Mouse (Mus musculus) naive thymus-derived CD4-positive, alpha-beta T cell, adult 2 months (primary cell): ENCODE results near the gene Scrt2.

Experiments
- DNase-seq: peaks from one replicate; pipeline ENCODE4 v3.0.0-alpha.2; 2011; ENCODE audit warnings: low read depth

Scrt2 gene

GRCm38 (mm10) chr2:152105318-152106224, 24.2 kb downstream of the Scrt2 start, which contains the start of gene Srxn1:
Gene Srxn1 (plus strand): TSS chr2:152105516.
- DNase-seq = peak; percentile 30

- no peak for DNase-seq
Measured at GRCm38 (mm10) chr2:152106225-152106595, 24.9 kb downstream of the Scrt2 start.

DNA sequence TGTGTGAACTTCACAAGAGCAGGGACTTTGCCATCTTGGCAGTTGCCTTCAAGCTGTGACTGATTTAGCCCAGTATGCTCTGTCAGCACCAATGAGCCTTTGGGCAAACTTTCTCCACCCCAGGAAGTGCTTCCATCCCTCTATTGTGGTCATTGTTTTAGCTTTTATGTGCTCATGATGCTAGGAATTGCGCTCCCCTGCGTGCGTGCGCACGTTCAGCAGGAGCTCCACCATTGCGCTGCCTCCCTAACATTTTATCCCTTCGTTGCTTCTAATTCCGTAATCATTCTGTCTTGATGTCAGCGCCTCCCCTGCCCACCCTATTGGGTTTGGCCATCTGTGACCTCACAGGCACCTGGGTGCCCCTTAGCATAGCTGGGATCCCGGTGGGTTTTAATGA, 25.3 kb downstream of the Scrt2 start:
- no peak for DNase-seq

- no peak for DNase-seq
Measured at GRCm38 (mm10) chr2:152108702-152109101, 27.4 kb downstream of the Scrt2 start.

DNA sequence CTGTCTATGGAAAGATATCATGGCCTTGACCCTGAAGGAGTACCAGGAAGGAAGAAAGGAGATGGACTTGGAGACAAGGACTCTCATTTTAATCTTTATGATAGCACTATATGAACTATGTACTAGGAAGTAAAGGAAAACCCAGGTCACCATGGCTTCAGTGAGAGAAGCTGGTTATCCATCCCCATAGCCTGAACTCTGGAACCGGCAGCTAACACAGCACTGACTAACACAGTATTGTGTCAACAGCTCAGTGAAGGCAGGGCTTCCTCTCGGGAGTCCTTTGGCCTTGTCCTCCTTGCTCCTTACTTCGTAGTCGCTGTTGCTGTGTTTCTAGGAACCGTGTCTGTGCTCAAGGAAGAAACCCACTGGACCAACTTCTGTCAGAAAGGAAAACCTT, 28.1 kb downstream of the Scrt2 start:
- no peak for DNase-seq

DNA sequence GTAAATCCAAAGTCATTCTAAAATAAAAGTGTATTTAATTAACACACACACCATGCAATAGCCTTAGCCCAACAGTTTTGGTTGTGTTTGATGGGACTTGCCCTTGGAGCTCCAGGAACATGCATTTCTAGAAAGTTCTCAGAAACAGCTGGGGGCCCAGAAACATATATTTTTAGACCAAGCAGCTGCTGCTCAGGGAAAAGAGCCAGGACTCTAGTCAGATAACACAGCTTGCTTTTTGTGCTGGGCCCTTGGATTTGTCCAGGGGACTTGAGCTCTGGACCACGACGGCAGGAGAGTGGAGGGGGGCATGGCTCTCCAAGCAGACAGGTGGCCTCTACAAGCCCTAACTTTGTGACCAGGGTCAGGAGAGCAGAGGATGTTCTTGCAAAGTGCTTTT, 30.0 kb downstream of the Scrt2 start:
- DNase-seq = no peak

GRCm38 (mm10) chr2:152111920-152112319, 30.6 kb downstream of the Scrt2 start:
- DNase-seq = peak; percentile 85

DNA sequence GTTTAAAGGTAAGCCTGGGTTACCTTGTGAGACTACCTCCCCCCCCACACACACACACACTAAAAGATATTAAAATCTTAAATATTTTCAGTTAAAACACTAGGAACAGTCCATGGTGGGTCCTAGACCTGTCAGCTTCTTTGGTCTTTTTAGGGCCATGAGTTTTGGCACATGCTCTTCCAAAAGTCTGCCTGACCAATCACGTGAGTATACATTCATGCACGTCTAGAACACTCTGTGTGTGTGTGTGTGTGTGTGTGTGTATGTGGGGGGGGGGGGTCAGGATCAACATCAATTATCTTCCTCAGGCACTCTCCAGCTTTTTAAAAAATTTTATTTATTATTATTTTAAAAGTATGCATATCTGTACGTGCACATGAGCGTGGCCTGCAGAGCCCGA, 31.2 kb downstream of the Scrt2 start:
- DNase-seq = no peak

DNA sequence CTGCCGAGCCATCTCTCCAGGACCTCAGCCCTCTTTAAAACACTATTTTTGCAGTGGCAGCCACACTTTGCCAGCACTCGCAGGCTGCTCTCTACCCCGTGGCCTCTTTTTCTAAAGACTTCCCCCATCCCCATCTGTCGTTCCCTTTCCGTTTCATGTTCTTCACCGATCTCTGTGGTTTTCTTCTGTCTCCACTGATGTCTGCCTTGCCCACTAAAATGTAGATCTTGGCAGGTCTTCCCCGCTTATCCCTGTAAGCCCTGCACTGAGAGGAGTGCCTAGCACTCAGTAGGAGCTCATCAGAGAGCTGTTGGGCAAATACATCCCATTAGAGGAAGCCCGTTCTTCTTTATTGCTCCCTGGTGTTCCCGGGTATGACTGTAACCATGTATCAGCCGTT, 31.6 kb downstream of the Scrt2 start:
- no peak for DNase-seq

DNA sequence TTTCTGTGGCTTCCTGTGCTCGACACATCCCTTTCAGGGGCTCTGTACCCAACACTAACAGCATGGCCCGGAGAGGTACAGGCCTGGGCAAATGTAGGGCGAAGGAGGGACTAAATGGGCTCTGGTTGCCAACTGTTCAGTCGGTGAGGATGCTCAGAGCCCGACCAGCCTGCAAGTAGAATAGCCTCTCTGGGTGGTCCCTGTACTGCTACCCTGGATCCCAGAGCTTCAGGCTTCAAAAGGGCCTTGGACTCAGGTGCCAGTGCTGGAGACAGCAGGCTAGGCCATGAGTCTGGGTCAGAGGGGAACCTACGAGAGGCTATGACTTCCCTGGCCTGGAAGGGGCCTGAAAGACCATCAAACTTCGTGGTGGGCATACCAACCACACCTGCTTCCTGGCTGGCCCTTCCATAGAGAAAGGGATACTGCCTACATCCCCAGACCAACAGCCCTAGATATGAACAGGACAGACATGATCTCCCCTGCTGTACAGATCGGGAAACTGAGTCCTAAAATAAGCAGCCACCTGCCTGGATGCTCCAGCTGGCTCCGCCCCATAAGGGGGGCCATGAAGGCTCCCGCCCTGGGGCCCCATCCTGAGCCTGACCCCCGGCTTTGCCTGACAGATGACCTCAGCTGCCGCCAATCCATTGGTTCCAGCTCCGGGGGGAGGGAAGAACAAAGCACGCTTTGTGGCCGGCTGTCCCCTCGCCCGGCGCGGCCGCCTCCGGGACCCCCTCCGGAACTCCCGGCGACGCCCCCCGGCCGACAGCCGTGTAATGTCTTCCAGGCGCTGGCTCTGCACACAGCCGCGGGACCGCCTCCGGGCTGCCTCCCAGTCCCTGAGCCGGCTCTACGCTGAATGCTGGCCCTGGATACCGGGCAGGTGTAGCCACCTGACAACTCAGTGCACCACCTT, 33.0 kb downstream of the Scrt2 start:
- no peak for DNase-seq

DNA sequence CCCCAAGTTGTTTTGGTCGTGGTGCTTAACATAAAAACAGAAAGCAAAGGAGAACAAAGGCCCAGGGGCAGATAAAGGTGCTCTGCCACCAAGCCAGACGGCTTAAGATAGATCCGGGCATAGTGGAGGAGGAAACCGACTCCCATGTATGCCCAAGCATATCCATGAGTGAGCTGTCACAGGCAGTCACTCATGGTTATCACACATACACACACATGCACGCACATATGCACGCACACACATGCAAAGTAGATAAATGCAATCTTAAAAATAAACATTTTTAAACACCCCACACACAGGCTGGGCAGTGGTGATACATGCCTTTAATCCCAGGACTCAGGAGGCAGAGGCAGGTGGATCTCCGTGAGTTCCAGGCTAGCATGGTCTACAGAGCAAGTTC, 36.4 kb downstream of the Scrt2 start:
- DNase-seq = no peak

DNA sequence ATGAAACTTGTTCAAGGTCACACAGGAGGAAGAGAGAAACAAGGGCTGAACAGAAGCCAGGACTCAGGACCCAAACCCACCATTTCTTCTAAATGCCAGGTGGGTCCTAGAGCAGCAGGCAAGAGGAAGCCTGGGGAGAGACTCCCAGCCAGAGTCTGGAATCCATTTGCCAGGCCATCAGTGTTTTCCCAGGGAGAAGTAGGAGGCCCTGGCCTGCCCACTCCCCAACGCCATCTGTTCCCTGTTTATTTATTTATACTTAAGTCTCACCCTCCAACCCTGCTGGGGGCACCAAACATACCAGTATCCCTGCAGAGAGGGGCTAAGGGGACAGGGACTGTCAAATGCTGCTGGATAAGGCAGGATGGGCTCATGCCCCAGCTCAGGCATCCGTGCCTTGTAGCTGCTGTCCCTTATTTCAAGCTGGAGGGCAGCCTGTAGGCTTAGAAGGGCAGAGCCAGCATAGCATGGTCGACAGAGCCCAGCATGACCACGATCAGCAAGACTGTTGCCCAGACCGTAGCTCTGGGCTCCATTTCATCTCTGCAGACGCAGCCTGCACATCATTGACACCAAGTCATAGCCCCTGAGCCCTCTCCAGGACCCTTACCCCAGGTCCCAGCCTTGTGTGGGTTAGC, 38.0 kb downstream of the Scrt2 start:
- no peak for DNase-seq

GRCm38 (mm10) chr2:152122896-152123295, 41.6 kb downstream of the Scrt2 start:
- DNase-seq = no peak

DNA sequence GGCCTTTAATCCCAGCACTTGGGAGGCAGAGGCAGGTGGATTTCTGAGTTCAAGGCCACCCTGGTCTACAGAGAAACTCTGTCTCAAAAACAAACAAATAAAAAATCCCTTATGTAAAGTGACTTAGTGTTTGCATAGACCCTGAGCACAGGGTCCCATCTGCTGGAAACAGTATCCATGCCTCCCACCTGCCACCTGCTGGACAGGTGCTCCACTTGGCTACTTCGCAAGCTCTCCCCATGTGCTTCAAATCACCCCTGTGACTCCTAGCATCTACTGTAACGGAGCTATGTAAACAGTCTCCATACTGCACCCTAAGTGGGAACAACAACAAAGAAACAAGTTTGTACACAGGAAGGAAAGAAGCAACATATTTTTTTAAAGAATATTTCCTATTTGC, 47.3 kb downstream of the Scrt2 start:
- DNase-seq = no peak

DNA sequence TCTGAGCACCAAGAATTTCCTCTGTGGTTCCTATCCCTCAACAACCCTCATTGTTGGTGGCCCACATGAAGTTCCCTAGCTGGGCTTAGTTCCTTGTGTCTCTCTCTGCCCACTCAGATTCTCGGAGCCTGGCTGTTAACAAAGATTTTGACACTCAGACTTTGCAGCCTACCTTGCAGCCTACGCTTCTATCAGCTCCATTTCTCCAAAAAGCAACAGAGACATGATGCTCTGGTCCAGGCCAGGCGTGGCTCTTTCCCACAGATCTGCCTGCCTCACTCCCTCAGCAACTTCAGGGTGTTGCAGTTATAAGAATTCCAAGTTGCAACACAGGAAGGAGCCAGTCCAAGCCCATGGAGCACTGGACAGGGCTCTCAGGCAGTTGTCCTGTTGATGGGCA, 48.4 kb downstream of the Scrt2 start:
- DNase-seq = no peak

DNA sequence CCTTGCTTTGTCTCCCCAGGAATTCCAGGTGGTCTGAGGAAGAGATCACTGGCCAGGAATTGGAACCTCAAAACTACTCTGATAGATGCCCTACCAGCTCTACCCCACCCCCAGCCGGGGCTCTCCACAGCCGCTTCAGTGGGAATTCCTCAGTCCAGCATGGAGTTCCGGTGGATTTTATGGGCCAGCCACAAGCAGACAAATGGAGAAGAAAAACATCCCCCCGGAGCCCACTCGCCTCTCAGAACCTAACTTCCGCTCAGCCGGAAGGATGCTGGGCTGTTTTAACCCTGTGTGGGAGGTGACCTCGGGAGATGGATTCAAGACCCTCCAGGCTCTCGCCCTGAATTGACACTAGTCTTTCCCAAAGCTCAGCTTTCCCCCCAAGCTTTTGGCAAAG, 50.7 kb downstream of the Scrt2 start:
- no peak for DNase-seq

- no peak for DNase-seq
Measured at GRCm38 (mm10) chr2:152132691-152133090, 51.4 kb downstream of the Scrt2 start.

- no peak for DNase-seq
Measured at GRCm38 (mm10) chr2:152139191-152139987, 58.1 kb downstream of the Scrt2 start.

GRCm38 (mm10) chr2:152140941-152141340, 59.6 kb downstream of the Scrt2 start:
- no peak for DNase-seq

DNA sequence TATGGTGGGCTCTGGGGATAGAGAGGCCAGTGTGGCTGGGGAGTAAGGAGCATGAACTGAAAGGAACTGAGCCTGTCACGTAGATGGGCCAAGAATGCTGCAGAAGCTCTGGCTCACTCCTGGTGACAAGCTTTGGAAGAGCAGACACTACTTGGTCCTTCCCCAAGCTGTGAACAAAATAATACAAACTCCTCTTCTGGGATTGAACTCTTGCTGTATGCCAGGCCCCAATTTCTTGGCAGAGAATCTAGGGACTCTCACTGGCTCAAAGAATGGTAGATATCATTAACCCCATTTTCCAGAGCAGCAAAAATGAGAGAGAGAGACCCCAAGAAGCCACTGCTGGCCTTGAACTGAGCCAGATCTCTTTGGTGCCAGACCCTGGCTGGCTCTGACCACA, 60.2 kb downstream of the Scrt2 start:
- no peak for DNase-seq

DNA sequence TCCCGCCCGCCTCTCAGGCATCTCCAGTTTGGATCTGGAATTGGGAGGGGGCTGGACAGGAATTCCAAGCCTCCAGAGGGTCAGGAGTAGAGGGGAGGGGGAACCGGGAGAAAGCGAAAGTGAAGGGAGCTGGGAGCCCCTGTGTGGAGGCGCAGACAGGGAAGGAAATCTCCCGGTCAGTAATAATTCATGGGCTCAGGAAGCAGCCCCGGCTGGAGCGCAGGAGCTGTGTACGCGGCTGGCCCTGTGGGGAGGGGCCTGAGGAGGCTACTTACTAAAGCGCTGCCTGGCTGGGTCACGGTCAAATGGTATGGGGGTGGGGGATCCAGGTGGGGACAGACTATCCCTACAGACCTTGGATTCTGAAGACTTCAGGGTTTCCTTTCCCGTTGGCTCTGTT, 60.7 kb downstream of the Scrt2 start:
- DNase-seq = no peak

GRCm38 (mm10) chr2:152142571-152142970, 61.2 kb downstream of the Scrt2 start:
- DNase-seq = no peak
